Mouse (Mus musculus) embryonic facial prominence, embryonic 14.5 days (tissue): ENCODE data around the gene Nmd3. TPM values are rescaled to one million over a fixed set of nuclear protein-coding genes. Genes with fewer than 3 reads are reported as not detected.

ENCODE experiments used
- polyA plus RNA-seq: library from polyadenylated mRNA; unstranded; fragments of >200 nt; fragmentation: Nextera tagmentation; extraction: Ambion mirVana; gene quantifications from 2 replicates; pipeline ENCODE4 v1.2.1, GENCODE M21; 2014

Nmd3 gene
- polyA plus RNA-seq, 1 experiment from 2014 or later, result 123 TPM

Other genes starting within 250 kb of the Nmd3 start
- 47.9 and 52.4 TPM in 2 replicates for gene B3galnt1, start 123.0 kb upstream of the Nmd3 start, polyA plus RNA-seq
- gene Sptssb, start 138.0 kb downstream of the Nmd3 start, polyA plus RNA-seq, result 1.7 and 3.3 TPM in 2 replicates